Mouse (Mus musculus) kidney, adult 2 months (tissue): Measurements from ENCODE around the gene Npm3.

Source experiments
- CTCF ChIP-seq: fragments of 200-500 bp; conservative IDR thresholded peaks from 2 replicates; pipeline ENCODE4 v1.5.1; 2011; ENCODE audit warnings: low read depth, mild to moderate bottlenecking, control low read depth, low read length, moderate library complexity, mixed read lengths; ENCODE audit not compliant: insufficient read depth, insufficient read length
- POLR2A ChIP-seq: fragments of 200-500 bp; IDR thresholded peaks from one replicate; pipeline ENCODE4 v1.6.1; 2011; ENCODE audit warnings: low read depth, low read length, control low read depth

DNA sequence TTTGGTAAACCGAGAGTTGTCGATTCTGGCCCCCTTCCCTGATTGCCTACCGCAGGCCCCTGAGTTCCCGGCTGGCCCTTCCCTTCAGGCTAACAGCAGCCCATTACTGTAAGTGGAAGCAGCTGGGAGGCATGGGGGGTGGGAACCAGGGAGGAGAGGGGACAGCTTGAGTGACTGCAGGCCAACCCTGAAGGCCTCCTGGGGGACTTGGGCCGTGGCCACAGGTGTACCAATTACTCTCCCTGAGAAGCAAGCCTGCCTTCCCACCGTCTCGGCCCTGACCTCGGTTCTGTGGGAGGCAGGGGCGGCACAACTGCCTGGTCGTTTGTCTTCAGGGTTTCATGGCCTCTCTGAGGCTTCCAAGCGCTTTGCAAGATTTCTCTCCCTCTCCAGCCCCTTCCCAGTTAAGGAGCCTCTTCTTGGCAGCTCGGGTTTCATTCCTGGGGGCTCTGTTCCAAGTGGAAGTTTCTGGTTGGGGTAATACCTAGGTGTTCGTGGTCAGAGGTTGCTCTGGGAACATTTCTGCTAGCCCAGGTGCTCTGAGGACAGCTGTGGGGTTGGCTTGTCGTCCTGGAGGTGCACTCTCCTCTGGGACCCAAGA, 23.6 kb downstream of the Npm3 start:
- TF ChIP-seq POLR2A (no peak), CTCF (no peak)
